Mouse (Mus musculus): Measurements from ENCODE around the gene Gm9573.

Gene Gm9573

GRCm38 (mm10) chr17:35626537-35626936 is at the start of gene Gm9573:
Gm9573 (minus strand) TSS chr17:35626637.
- DNase-seq, result no peak

- DNase-seq, result peak; percentile 95 to 96
Measured at GRCm38 (mm10) chr17:35673416-35674035, 47.1 kb upstream of the Gm9573 start, which contains the start of gene Gtf2h4. Gtf2h4 (minus strand) TSS chr17:35673739.

- no peak for DNase-seq
Measured at GRCm38 (mm10) chr17:35672527-35672926, 46.1 kb upstream of the Gm9573 start.

GRCm38 (mm10) chr17:35671846-35672245 is 45.4 kb upstream of the Gm9573 start:
- DNase-seq, result no peak

- DNase-seq, result no peak
Measured at GRCm38 (mm10) chr17:35669731-35670130, 43.3 kb upstream of the Gm9573 start.

- peak; percentile 99 for DNase-seq
Measured at GRCm38 (mm10) chr17:35667334-35668065, 41.1 kb upstream of the Gm9573 start, which contains the start of gene Vars2. Vars2 (minus strand) TSS chr17:35667592.

GRCm38 (mm10) chr17:35666851-35667256 is 40.4 kb upstream of the Gm9573 start:
- no peak for DNase-seq

GRCm38 (mm10) chr17:35665957-35666515 is 39.6 kb upstream of the Gm9573 start:
- no peak for DNase-seq

GRCm38 (mm10) chr17:35653086-35653485 is 26.6 kb upstream of the Gm9573 start:
- DNase-seq, result no peak

GRCm38 (mm10) chr17:35649429-35649828 is 23.0 kb upstream of the Gm9573 start:
- no peak for DNase-seq

GRCm38 (mm10) chr17:35643609-35644236 is 17.3 kb upstream of the Gm9573 start, which contains the start of gene Mucl3:
Mucl3 (minus strand) TSS chr17:35643695.
- DNase-seq, result no peak

GRCm38 (mm10) chr17:35639352-35639751 is 12.9 kb upstream of the Gm9573 start:
- no peak for DNase-seq

- peak; percentile 79 to 86 for DNase-seq
Measured at GRCm38 (mm10) chr17:35638475-35639190, 12.2 kb upstream of the Gm9573 start.

GRCm38 (mm10) chr17:35636363-35636762 is 9.9 kb upstream of the Gm9573 start:
- DNase-seq, result peak; percentile 62

- peak; percentile 87 to 90 for DNase-seq
Measured at GRCm38 (mm10) chr17:35635699-35636111, 9.3 kb upstream of the Gm9573 start.

- DNase-seq, result peak; percentile 30 to 59
Measured at GRCm38 (mm10) chr17:35635202-35635601, 8.8 kb upstream of the Gm9573 start.

GRCm38 (mm10) chr17:35633992-35634391 is 7.6 kb upstream of the Gm9573 start:
- peak; percentile 61 to 67 for DNase-seq

- DNase-seq, result no peak
Measured at GRCm38 (mm10) chr17:35617127-35617526, 9.3 kb downstream of the Gm9573 start.

GRCm38 (mm10) chr17:35601736-35602354 is 24.6 kb downstream of the Gm9573 start:
- no peak for DNase-seq

GRCm38 (mm10) chr17:35601249-35601648 is 25.2 kb downstream of the Gm9573 start, which contains the start of gene Sfta2:
Sfta2 (plus strand) TSS chr17:35601549.
- DNase-seq, result no peak

- no peak for DNase-seq
Measured at GRCm38 (mm10) chr17:35597399-35597798, 29.0 kb downstream of the Gm9573 start.

- DNase-seq, result no peak
Measured at GRCm38 (mm10) chr17:35594456-35594855, 32.0 kb downstream of the Gm9573 start.
